Mouse (Mus musculus) urinary bladder, postnatal 10 days (tissue): ENCODE results near the gene Zbtb49.

Experiments
- DNase-seq: peaks from one replicate; pipeline ENCODE4 v3.0.0; 2022; ENCODE audit warnings: low spot score

The Zbtb49 gene

GRCm38 (mm10) chr5:38195941-38196340, 24.3 kb downstream of the Zbtb49 start:
- DNase-seq: no peak

- DNase-seq: no peak
Measured at GRCm38 (mm10) chr5:38194946-38195345, 25.3 kb downstream of the Zbtb49 start.

GRCm38 (mm10) chr5:38190907-38191306, 29.4 kb downstream of the Zbtb49 start:
- DNase-seq: no peak

GRCm38 (mm10) chr5:38187006-38187405, 33.3 kb downstream of the Zbtb49 start:
- DNase-seq: no peak

- DNase-seq: no peak
Measured at GRCm38 (mm10) chr5:38184688-38185285, 35.5 kb downstream of the Zbtb49 start.

- no peak for DNase-seq
Measured at GRCm38 (mm10) chr5:38174256-38174912, 45.9 kb downstream of the Zbtb49 start.

GRCm38 (mm10) chr5:38173766-38174165, 46.5 kb downstream of the Zbtb49 start:
- no peak for DNase-seq

- DNase-seq: no peak
Measured at GRCm38 (mm10) chr5:38168497-38168896, 51.8 kb downstream of the Zbtb49 start.

- DNase-seq: no peak
Measured at GRCm38 (mm10) chr5:38159634-38160413, 60.4 kb downstream of the Zbtb49 start, which contains the start of gene Nsg1. TSS of gene Nsg1 (minus strand) at chr5:38159907.

GRCm38 (mm10) chr5:38158947-38159633, 61.2 kb downstream of the Zbtb49 start:
- no peak for DNase-seq

- DNase-seq: no peak
Measured at GRCm38 (mm10) chr5:38158501-38158946, 61.7 kb downstream of the Zbtb49 start.

GRCm38 (mm10) chr5:38157481-38158020, 62.7 kb downstream of the Zbtb49 start:
- no peak for DNase-seq

- no peak for DNase-seq
Measured at GRCm38 (mm10) chr5:38153636-38154035, 66.6 kb downstream of the Zbtb49 start.

GRCm38 (mm10) chr5:38152201-38153108, 67.8 kb downstream of the Zbtb49 start:
- DNase-seq: no peak

- DNase-seq: no peak
Measured at GRCm38 (mm10) chr5:38151264-38151663, 69.0 kb downstream of the Zbtb49 start.

GRCm38 (mm10) chr5:38146524-38146923, 73.7 kb downstream of the Zbtb49 start:
- no peak for DNase-seq

GRCm38 (mm10) chr5:38140893-38141292, 79.4 kb downstream of the Zbtb49 start:
- no peak for DNase-seq
